Mouse (Mus musculus): ENCODE measurements around the gene Naa25. TPM values are rescaled to one million over a fixed set of nuclear protein-coding genes. Genes with fewer than 3 reads are reported as not detected.
"Not testable (repeated sequence)": the region's sequence is repeated elsewhere in the genome, so short reads cannot be mapped to it uniquely, and the experiment has no call there.

Gene Naa25
- polyA plus RNA-seq, 1 experiment, result 8.1 TPM

GRCm38 (mm10) chr5:121371712-121372111 lies 26.0 kb upstream of the Naa25 start:
- 88% methylated on average over 6 of the region's 6 CpGs for WGBS
- H3K4me1 ChIP-seq (ENCODE audit: control insufficient read depth, insufficient read depth, low read length), result no peaks in the 10 kb centered on the region
- H3K27ac ChIP-seq (ENCODE audit: insufficient read depth, low read depth, low read length), result no peak overlapping the region
- DNase-seq, result no peak
- H3K27me3 ChIP-seq (replicated peaks; ENCODE audit: control insufficient read depth, insufficient read depth, low read length), result no peaks in the 10 kb centered on the region
- H3K36me3 ChIP-seq (ENCODE audit: control insufficient read depth, insufficient read depth, low read length), result 0 out of 2 replicates have a peak, but pooled peaks cover 2% of the 10 kb centered on the region
- no peak overlapping the region for H3K4me3 ChIP-seq (ENCODE audit: insufficient read depth, low read depth, low read length)
- TF ChIP-seq POLR2A (IDR thresholded peaks at IDR 0.05; ENCODE audit: low read depth, low read length) (no peak), CTCF (conservative IDR thresholded peaks at IDR 0.05; ENCODE audit: insufficient read depth, insufficient read length, low read depth, low read length) (no peak)

GRCm38 (mm10) chr5:121374790-121375189 lies 22.9 kb upstream of the Naa25 start:
- H3K27ac ChIP-seq (ENCODE audit: insufficient read depth, low read depth, low read length), result no peak overlapping the region
- no peak for DNase-seq
- TF ChIP-seq CTCF (conservative IDR thresholded peaks at IDR 0.05; ENCODE audit: insufficient read depth, insufficient read length, low read depth, low read length), result no peak
- TF ChIP-seq POLR2A (IDR thresholded peaks at IDR 0.05; ENCODE audit: low read depth, low read length), result no peak
- H3K4me1 ChIP-seq (ENCODE audit: control insufficient read depth, insufficient read depth, low read length), result no peaks in the 10 kb centered on the region
- 94% methylated on average over 3 of the region's 3 CpGs for WGBS
- no peak overlapping the region for H3K4me3 ChIP-seq (ENCODE audit: insufficient read depth, low read depth, low read length)
- H3K27me3 ChIP-seq (replicated peaks; ENCODE audit: control insufficient read depth, insufficient read depth, low read length), result no peaks in the 10 kb centered on the region
- H3K36me3 ChIP-seq (ENCODE audit: control insufficient read depth, insufficient read depth, low read length), result 0 out of 2 replicates have a peak, but pooled peaks cover 2% of the 10 kb centered on the region

- H3K4me3 ChIP-seq (ENCODE audit: insufficient read depth, low read depth, low read length); H3K27ac ChIP-seq (ENCODE audit: insufficient read depth, low read depth, low read length); H3K36me3 ChIP-seq (ENCODE audit: control insufficient read depth, insufficient read depth, low read length); H3K27me3 ChIP-seq (replicated peaks; ENCODE audit: control insufficient read depth, insufficient read depth, low read length); H3K4me1 ChIP-seq (ENCODE audit: control insufficient read depth, insufficient read depth, low read length): not testable (repeated sequence)
- 77% methylated on average over 5 of the region's 5 CpGs for WGBS
- peak; percentile 35 for DNase-seq
Measured at GRCm38 (mm10) chr5:121376972-121377371, 20.8 kb upstream of the Naa25 start.

GRCm38 (mm10) chr5:121378678-121379256 lies 19.0 kb upstream of the Naa25 start:
- no peaks in the 10 kb centered on the region for H3K4me1 ChIP-seq (ENCODE audit: control insufficient read depth, insufficient read depth, low read length)
- no peak for TF ChIP-seq POLR2A (IDR thresholded peaks at IDR 0.05; ENCODE audit: low read depth, low read length)
- no peak for TF ChIP-seq CTCF (conservative IDR thresholded peaks at IDR 0.05; ENCODE audit: insufficient read depth, insufficient read length, low read depth, low read length)
- H3K27me3 ChIP-seq (replicated peaks; ENCODE audit: control insufficient read depth, insufficient read depth, low read length), result no peaks in the 10 kb centered on the region
- H3K36me3 ChIP-seq (ENCODE audit: control insufficient read depth, insufficient read depth, low read length), result no peaks in the 10 kb centered on the region
- no peak overlapping the region for H3K4me3 ChIP-seq (ENCODE audit: insufficient read depth, low read depth, low read length)
- WGBS, result 87% methylated on average over 13 of the region's 13 CpGs
- no peak for DNase-seq
- no peak overlapping the region for H3K27ac ChIP-seq (ENCODE audit: insufficient read depth, low read depth, low read length)

- no peaks in the 10 kb centered on the region for H3K36me3 ChIP-seq (ENCODE audit: control insufficient read depth, insufficient read depth, low read length)
- no peaks in the 10 kb centered on the region for H3K27me3 ChIP-seq (replicated peaks; ENCODE audit: control insufficient read depth, insufficient read depth, low read length)
- TF ChIP-seq CTCF (conservative IDR thresholded peaks at IDR 0.05; ENCODE audit: insufficient read depth, insufficient read length, low read depth, low read length) (peak; percentile 24; the same call in 1 of the 2 replicates), POLR2A (IDR thresholded peaks at IDR 0.05; ENCODE audit: low read depth, low read length) (no peak)
- H3K4me3 ChIP-seq (ENCODE audit: insufficient read depth, low read depth, low read length), result no peak overlapping the region
- H3K4me1 ChIP-seq (ENCODE audit: control insufficient read depth, insufficient read depth, low read length), result no peaks in the 10 kb centered on the region; the same call in 1 of the 2 replicates
- H3K27ac ChIP-seq (ENCODE audit: insufficient read depth, low read depth, low read length), result no peak overlapping the region
- WGBS, result 98% methylated on average over 2 of the region's 2 CpGs
- no peak for DNase-seq
Measured at GRCm38 (mm10) chr5:121380692-121381091, 17.0 kb upstream of the Naa25 start.

- Histone ChIP-seq H3K4me3 (ENCODE audit: insufficient read depth, low read depth, low read length) (peak overlapping the region; percentile 87), H3K4me1 (ENCODE audit: control insufficient read depth, insufficient read depth, low read length) (no peaks in the 10 kb centered on the region; the same call in 1 of the 2 replicates), H3K27ac (ENCODE audit: insufficient read depth, low read depth, low read length) (peak overlapping the region; percentile 89; the same call in 1 of the 2 replicates), H3K27me3 (replicated peaks; ENCODE audit: control insufficient read depth, insufficient read depth, low read length) (no peaks in the 10 kb centered on the region), H3K36me3 (ENCODE audit: control insufficient read depth, insufficient read depth, low read length) (no peaks in the 10 kb centered on the region)
- DNase-seq, result peak; percentile 33
- 42% methylated on average over 10 of the region's 10 CpGs for WGBS
- TF ChIP-seq POLR2A (IDR thresholded peaks at IDR 0.05; ENCODE audit: low read depth, low read length), result no peak
- TF ChIP-seq CTCF (conservative IDR thresholded peaks at IDR 0.05; ENCODE audit: insufficient read depth, insufficient read length, low read depth, low read length), result no peak
Measured at GRCm38 (mm10) chr5:121383857-121384756, 13.6 kb upstream of the Naa25 start.

- Histone ChIP-seq H3K36me3 (ENCODE audit: control insufficient read depth, insufficient read depth, low read length) (no peaks in the 10 kb centered on the region), H3K4me1 (ENCODE audit: control insufficient read depth, insufficient read depth, low read length) (no peaks in the 10 kb centered on the region; the same call in 1 of the 2 replicates), H3K4me3 (ENCODE audit: insufficient read depth, low read depth, low read length) (peak overlapping the region; percentile 87), H3K27ac (ENCODE audit: insufficient read depth, low read depth, low read length) (peak overlapping the region; percentile 89), H3K27me3 (replicated peaks; ENCODE audit: control insufficient read depth, insufficient read depth, low read length) (no peaks in the 10 kb centered on the region)
- DNase-seq, result no peak
- 2% methylated on average over 46 of the region's 47 CpGs for WGBS
- TF ChIP-seq CTCF (conservative IDR thresholded peaks at IDR 0.05; ENCODE audit: insufficient read depth, insufficient read length, low read depth, low read length) (no peak), POLR2A (IDR thresholded peaks at IDR 0.05; ENCODE audit: low read depth, low read length) (no peak)
Measured at GRCm38 (mm10) chr5:121384757-121385460, 12.8 kb upstream of the Naa25 start.

Measured in kidney, adult 2 months (tissue).